Comparison of ENCODE assay signal across 9 mouse cellular contexts in genomic region chr17:49309079-49309478, GRCm38 (mm10).
A peak's percentile ranks its signal among the peaks of the same experiment; 100 is the strongest.
DNase-seq lines count a peak whose midpoint lies in the region; ATAC-seq and TF ChIP-seq lines count a peak whose summit lies in the region.
"Had no signal": no experiment of that assay in that cellular context is flagged by ENCODE, and none has a peak within 500 bp of the region (broad histone marks: within the 10 kb centered on the region; RNA-seq: fewer than 3 reads in every experiment).

No protein-coding gene starts in this region.

- H3K4me3 ChIP-seq in thymus, adult 2 months (ENCODE audit: control insufficient read depth, insufficient read depth, low read length): no peak overlapping the region
- H3K4me3 ChIP-seq in embryonic facial prominence, embryonic 15.5 days (replicated peaks): 0 out of 2 replicates have a peak overlapping the region, but pooled peaks have one; percentile 21
- peak overlapping the region; percentile 8; the same call in 1 of the 2 replicates for H3K4me3 ChIP-seq in hindbrain, embryonic 16.5 days (ENCODE audit: low read length)
- H3K4me3 ChIP-seq in midbrain, embryonic 16.5 days (ENCODE audit: low read depth, low read length): peak overlapping the region; percentile 11; the same call in 1 of the 2 replicates
- H3K4me3 ChIP-seq: megakaryocyte, embryonic 14.5 days had no signal

- no peak for TF ChIP-seq CTCF in thymus, adult 2 months (IDR thresholded peaks at IDR 0.05; ENCODE audit: borderline replicate concordance, control insufficient read depth, extremely low read depth, insufficient read depth, low read length, poor library complexity)

- H3K27ac ChIP-seq in thymus, adult 2 months (ENCODE audit: control insufficient read depth, insufficient read depth, low read length): no peak overlapping the region
- no peak overlapping the region for H3K27ac ChIP-seq in embryonic facial prominence, embryonic 15.5 days (replicated peaks)
- H3K27ac ChIP-seq in hindbrain, embryonic 16.5 days (ENCODE audit: low read depth, low read length): no peak overlapping the region
- H3K27ac ChIP-seq in midbrain, embryonic 16.5 days (ENCODE audit: low read length): peak overlapping the region; percentile 67

- WGBS in thymus, adult 2 months: 33% methylated on average over 5 of the region's 5 CpGs
- 21% methylated on average over 5 of the region's 5 CpGs for WGBS in embryonic facial prominence, embryonic 15.5 days
- 13% methylated on average over 5 of the region's 5 CpGs for WGBS in hindbrain, embryonic 16.5 days
- 15% methylated on average over 5 of the region's 5 CpGs for WGBS in midbrain, embryonic 16.5 days

- peak; percentile 49; the same call in 1 of the 2 replicates for ATAC-seq in embryonic facial prominence, embryonic 15.5 days (ENCODE audit: insufficient number of reproducible peaks, low FRiP score, low TSS enrichment, low read depth)
- peak; percentile 95 for ATAC-seq in hindbrain, embryonic 16.5 days
- peak; percentile 97 for ATAC-seq in midbrain, embryonic 16.5 days
- no peak for ATAC-seq in inflammation-experienced regulatory T-cells, adult 6 months

- DNase-seq in thymus, postnatal 4 days: peak; percentile 8
- DNase-seq in thymus, adult 2 months: no peak
- peak; percentile 82 to 87 for DNase-seq in layer of hippocampus, postnatal 10 days (ENCODE audit: low spot score in 2 of 2)
- DNase-seq in testis, postnatal 10 days (ENCODE audit: low spot score): peak; percentile 77

- no peaks in the 10 kb centered on the region for H3K36me3 ChIP-seq in thymus, adult 2 months (ENCODE audit: control insufficient read depth, insufficient read depth, low read length)
- H3K36me3 ChIP-seq in embryonic facial prominence, embryonic 15.5 days: no peaks in the 10 kb centered on the region
- H3K36me3 ChIP-seq in hindbrain, embryonic 16.5 days (ENCODE audit: control insufficient read depth, insufficient read depth, low read length): no peaks in the 10 kb centered on the region
- H3K36me3 ChIP-seq in midbrain, embryonic 16.5 days (ENCODE audit: control insufficient read depth, insufficient read depth, low read length): no peaks in the 10 kb centered on the region

- H3K9ac ChIP-seq in embryonic facial prominence, embryonic 15.5 days: no peak overlapping the region
- 0 out of 2 replicates have a peak overlapping the region, but pooled peaks have one; percentile 17 for H3K9ac ChIP-seq in hindbrain, embryonic 16.5 days (ENCODE audit: low read depth, low read length)
- peak overlapping the region; percentile 1; the same call in 1 of the 2 replicates for H3K9ac ChIP-seq in midbrain, embryonic 16.5 days (ENCODE audit: low read depth, low read length)

- no peaks in the 10 kb centered on the region for H3K4me1 ChIP-seq in thymus, adult 2 months (replicated peaks; ENCODE audit: control insufficient read depth, insufficient read depth, low read length)
- H3K4me1 ChIP-seq in embryonic facial prominence, embryonic 15.5 days: 0 out of 2 replicates have a peak, but pooled peaks cover 3% of the 10 kb centered on the region
- peaks cover 4% of the 10 kb centered on the region; the same call in 1 of the 2 replicates for H3K4me1 ChIP-seq in hindbrain, embryonic 16.5 days (ENCODE audit: control insufficient read depth, insufficient read depth, low read depth, low read length)
- peaks cover 7% of the 10 kb centered on the region for H3K4me1 ChIP-seq in midbrain, embryonic 16.5 days (ENCODE audit: control insufficient read depth, insufficient read depth, low read length)
- H3K4me1 ChIP-seq: megakaryocyte, embryonic 14.5 days had no signal

- H3K9me3 ChIP-seq in embryonic facial prominence, embryonic 15.5 days (replicated peaks): no peaks in the 10 kb centered on the region
- no peaks in the 10 kb centered on the region for H3K9me3 ChIP-seq in hindbrain, embryonic 16.5 days (ENCODE audit: control insufficient read depth, low read length)
- no peaks in the 10 kb centered on the region for H3K9me3 ChIP-seq in midbrain, embryonic 16.5 days (replicated peaks; ENCODE audit: control insufficient read depth, low read length, poor library complexity, severe bottlenecking)

- TF ChIP-seq POLR2A in thymus, adult 2 months (IDR thresholded peaks at IDR 0.05; ENCODE audit: control insufficient read depth, extremely low read depth, insufficient read depth, low read length, poor library complexity): no peak

- H3K4me2 ChIP-seq in embryonic facial prominence, embryonic 15.5 days (replicated peaks): peak overlapping the region; percentile 40
- peak overlapping the region; percentile 41 for H3K4me2 ChIP-seq in hindbrain, embryonic 16.5 days (ENCODE audit: low read length)
- peak overlapping the region; percentile 42 for H3K4me2 ChIP-seq in midbrain, embryonic 16.5 days (ENCODE audit: low read length)

- no peaks in the 10 kb centered on the region for H3K27me3 ChIP-seq in thymus, adult 2 months (ENCODE audit: control insufficient read depth, insufficient read depth, low read length)
- no peaks in the 10 kb centered on the region for H3K27me3 ChIP-seq in embryonic facial prominence, embryonic 15.5 days
- no peaks in the 10 kb centered on the region for H3K27me3 ChIP-seq in hindbrain, embryonic 16.5 days (replicated peaks; ENCODE audit: control insufficient read depth, insufficient read depth, low read length)
- H3K27me3 ChIP-seq in midbrain, embryonic 16.5 days (ENCODE audit: control insufficient read depth, insufficient read depth, low read depth, low read length): no peaks in the 10 kb centered on the region
- H3K27me3 ChIP-seq: megakaryocyte, embryonic 14.5 days had no signal
